Comparison of ENCODE assay signal across 21 mouse cellular contexts in the genomic region with DNA sequence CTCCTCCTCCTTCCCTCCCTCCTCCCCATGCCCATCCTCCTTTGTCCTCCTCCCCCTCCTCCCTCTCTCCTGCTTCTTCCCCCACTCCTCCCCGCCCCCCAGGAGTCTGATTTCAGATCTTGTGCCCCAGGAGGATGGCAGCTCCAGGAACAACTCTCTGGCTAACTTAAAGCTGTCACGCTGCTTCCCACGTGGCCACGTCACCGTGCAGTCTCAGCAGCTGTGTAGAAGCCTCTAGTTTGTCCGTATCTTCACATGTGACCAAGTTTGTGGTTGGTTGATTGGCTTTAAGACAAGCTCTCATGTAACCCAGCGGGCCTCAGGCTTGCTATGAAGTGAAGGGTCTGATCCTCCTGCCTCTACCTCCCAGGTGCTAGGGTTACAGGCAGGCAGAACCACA. TPM values are rescaled to one million over a fixed set of nuclear protein-coding genes. Genes with fewer than 3 reads are reported as not detected.
A peak's percentile ranks its signal among the peaks of the same experiment; 100 is the strongest.
DNase-seq lines count a peak whose midpoint lies in the region; ATAC-seq and TF ChIP-seq lines count a peak whose summit lies in the region.
"Had no signal": no experiment of that assay in that cellular context is flagged by ENCODE, and none has a peak within 500 bp of the region (broad histone marks: within the 10 kb centered on the region; RNA-seq: fewer than 3 reads in every experiment).

No protein-coding gene starts in this region.

- no peaks in the 10 kb centered on the region for H3K9me3 ChIP-seq in midbrain, embryonic 11.5 days (ENCODE audit: control insufficient read depth, low read length)
- no peaks in the 10 kb centered on the region for H3K9me3 ChIP-seq in midbrain, embryonic 15.5 days
- H3K9me3 ChIP-seq: hindbrain, embryonic 12.5 days; intestine, embryonic 15.5 days; liver, embryonic 12.5 days; lung, embryonic 15.5 days had no signal

- peak; percentile 67 for DNase-seq in midbrain, embryonic 11.5 days (ENCODE audit: low spot score, missing footprints)
- DNase-seq in ES-CJ7 (ENCODE audit: low read depth, low spot score) = peak; percentile 55
- DNase-seq in brain, adult 2 months (ENCODE audit: low read depth, low spot score) = peak; percentile 69
- DNase-seq in kidney, adult 9 months = no peak
- no peak for DNase-seq in heart, postnatal 10 days
- DNase-seq: adrenal gland, adult 8-10 months; heart, adult 18-20 months; thymus, adult 2 months had no signal

- H3K4me3 ChIP-seq in midbrain, embryonic 11.5 days (ENCODE audit: low read depth, low read length) = no peak overlapping the region
- H3K4me3 ChIP-seq in midbrain, embryonic 15.5 days = no peak overlapping the region
- H3K4me3 ChIP-seq in myocyte = no peak overlapping the region
- H3K4me3 ChIP-seq: hindbrain, embryonic 12.5 days; intestine, embryonic 15.5 days; liver, embryonic 12.5 days; lung, embryonic 15.5 days had no signal

- no peak for TF ChIP-seq POLR2A in myocyte (IDR thresholded peaks at IDR 0.05; ENCODE audit: insufficient read length, low read depth)

- no peak overlapping the region for H3ac ChIP-seq in myocyte (ENCODE audit: control insufficient read depth, insufficient read length)

- no peaks in the 10 kb centered on the region for H3K27me3 ChIP-seq in midbrain, embryonic 11.5 days (ENCODE audit: control insufficient read depth, insufficient read depth, low read length)
- H3K27me3 ChIP-seq in midbrain, embryonic 15.5 days (replicated peaks) = no peaks in the 10 kb centered on the region
- peaks cover 28% of the 10 kb centered on the region for H3K27me3 ChIP-seq in myocyte (ENCODE audit: control insufficient read depth, insufficient read depth, insufficient read length)
- H3K27me3 ChIP-seq: liver, embryonic 12.5 days; lung, embryonic 15.5 days had no signal

- no peaks in the 10 kb centered on the region for H3K4me1 ChIP-seq in midbrain, embryonic 11.5 days (ENCODE audit: control insufficient read depth, insufficient read depth, low read length)
- H3K4me1 ChIP-seq in midbrain, embryonic 15.5 days = no peaks in the 10 kb centered on the region
- H3K4me1 ChIP-seq: intestine, embryonic 15.5 days; liver, embryonic 12.5 days; lung, embryonic 15.5 days had no signal

- H3K27ac ChIP-seq in midbrain, embryonic 11.5 days (ENCODE audit: low read depth, low read length) = no peak overlapping the region
- no peak overlapping the region for H3K27ac ChIP-seq in midbrain, embryonic 15.5 days
- H3K27ac ChIP-seq: hindbrain, embryonic 12.5 days; intestine, embryonic 15.5 days; kidney, postnatal 0 days; liver, embryonic 12.5 days; lung, embryonic 15.5 days had no signal

- H3K9ac ChIP-seq in midbrain, embryonic 11.5 days (ENCODE audit: low read length) = no peak overlapping the region
- no peak overlapping the region for H3K9ac ChIP-seq in midbrain, embryonic 15.5 days
- H3K9ac ChIP-seq: hindbrain, embryonic 12.5 days; intestine, embryonic 15.5 days; liver, embryonic 12.5 days; lung, embryonic 15.5 days had no signal

- H3K79me2 ChIP-seq in myocyte (ENCODE audit: control insufficient read depth, insufficient read depth) = no peaks in the 10 kb centered on the region

- H3K36me3 ChIP-seq in midbrain, embryonic 11.5 days (ENCODE audit: control insufficient read depth, insufficient read depth, low read length) = no peaks in the 10 kb centered on the region
- H3K36me3 ChIP-seq in midbrain, embryonic 15.5 days (replicated peaks) = no peaks in the 10 kb centered on the region
- H3K36me3 ChIP-seq in myocyte (ENCODE audit: control insufficient read depth, insufficient read depth) = no peaks in the 10 kb centered on the region
- H3K36me3 ChIP-seq: hindbrain, embryonic 12.5 days; intestine, embryonic 15.5 days; liver, embryonic 12.5 days; lung, embryonic 15.5 days had no signal

- no peak for ATAC-seq in midbrain, embryonic 11.5 days (ENCODE audit: low FRiP score)
- ATAC-seq in midbrain, embryonic 15.5 days (replicated peaks) = no peak
- ATAC-seq: forebrain, embryonic 14.5 days; intestine, embryonic 15.5 days; liver, embryonic 12.5 days had no signal

- WGBS in midbrain, embryonic 11.5 days = 36% methylated on average over 7 of the region's 7 CpGs
- 32% methylated on average over 7 of the region's 7 CpGs for WGBS in midbrain, embryonic 15.5 days

- no peak overlapping the region for H3K4me2 ChIP-seq in midbrain, embryonic 11.5 days
- no peak overlapping the region for H3K4me2 ChIP-seq in midbrain, embryonic 15.5 days
- H3K4me2 ChIP-seq in myocyte (ENCODE audit: low read depth) = no peak overlapping the region
- H3K4me2 ChIP-seq: hindbrain, embryonic 12.5 days; intestine, embryonic 15.5 days; liver, embryonic 12.5 days; lung, embryonic 15.5 days had no signal

- intact Hi-C loops in heart, postnatal 10 days (cut with DNase I) = no loop called here

TF ChIP-seq in myocyte, 11 proteins besides CTCF, POLR2A, EP300 and RAD21:
- peak; percentile 53 for TF ChIP-seq USF1 (IDR thresholded peaks at IDR 0.05; ENCODE audit: low read depth)
- peak in 1 of 3 experiments; percentile 19 for TF ChIP-seq MYOD1 (IDR thresholded peaks at IDR 0.05; ENCODE audit: control insufficient read depth in 1 of 3, insufficient read length in 2 of 3, low read depth in 2 of 3)
- TF ChIP-seq CEBPB (IDR thresholded peaks at IDR 0.05; ENCODE audit: insufficient read depth, poor library complexity, severe bottlenecking) = no peak
- no peak for TF ChIP-seq TCF3 (IDR thresholded peaks at IDR 0.05; ENCODE audit: insufficient read length, low read depth)
TF ChIP-seq in myocyte: peak in this region for 2.

RNA-seq across cellular contexts. Expression of a gene that starts 7.2 kb away (rescaled TPM):
- not detected in 2 replicates for polyA plus RNA-seq in midbrain, embryonic 11.5 days (2014; fragmentation: Nextera tagmentation; extraction: Ambion mirVana)
- not detected in 2 replicates for polyA plus RNA-seq in midbrain, embryonic 15.5 days (2015; fragmentation: Nextera tagmentation; extraction: Ambion mirVana)
- not detected for polyA plus RNA-seq in myocyte (2012; fragmentation: generic; extraction: Trizol)
- not detected for total RNA-seq in heart, postnatal 10 days (2021)
- total RNA-seq: adrenal gland, adult 8-10 months; gastrocnemius, adult 8-10 months; heart, adult 18-20 months; layer of hippocampus, adult 8-10 months; left cerebral cortex, postnatal 25 days; neutrophil, adult 5-6 weeks had no signal
- polyA plus RNA-seq: forebrain, embryonic 14.5 days; heart, embryonic 16.5 days; hindbrain, embryonic 12.5 days; intestine, embryonic 15.5 days; kidney, postnatal 0 days; liver, embryonic 12.5 days; lung, embryonic 15.5 days had no signal

RNA-seq across cellular contexts. Expression of a gene that starts 46.2 kb away (rescaled TPM):
- polyA plus RNA-seq in midbrain, embryonic 11.5 days (2014; fragmentation: Nextera tagmentation; extraction: Ambion mirVana) = 0.33 and 0.60 TPM in 2 replicates
- polyA plus RNA-seq in midbrain, embryonic 15.5 days (2015; fragmentation: Nextera tagmentation; extraction: Ambion mirVana) = 7.5 and 8.6 TPM in 2 replicates
- polyA plus RNA-seq in myocyte (2012; fragmentation: generic; extraction: Trizol) = not detected
- total RNA-seq in heart, postnatal 10 days (2021) = not detected
- total RNA-seq: gastrocnemius, adult 8-10 months; heart, adult 18-20 months; neutrophil, adult 5-6 weeks had no signal
- polyA plus RNA-seq: heart, embryonic 16.5 days; liver, embryonic 12.5 days; lung, embryonic 15.5 days had no signal

RNA-seq across cellular contexts. Expression of a gene that starts 52.3 kb away (rescaled TPM):
- polyA plus RNA-seq in midbrain, embryonic 11.5 days (2014; fragmentation: Nextera tagmentation; extraction: Ambion mirVana) = 70.9 and 71.6 TPM in 2 replicates
- 1,028 and 1,112 TPM in 2 replicates for polyA plus RNA-seq in midbrain, embryonic 15.5 days (2015; fragmentation: Nextera tagmentation; extraction: Ambion mirVana)
- polyA plus RNA-seq in myocyte (2012; fragmentation: generic; extraction: Trizol) = 8.0 TPM
- 10 to 100 TPM; 40.7 to 52.8 TPM for total RNA-seq in heart, postnatal 10 days (2021)

Comparison
In these comparisons a context has a peak if more than half of its experiments do, and no peak if none do; other contexts are left out.
1. RNA of a gene that starts 52.3 kb away (polyA plus RNA-seq): 1,028 to 1,112 TPM in midbrain, embryonic 15.5 days; 70.9 to 71.6 TPM in midbrain, embryonic 11.5 days and 8.0 TPM in myocyte (single experiment); every median in the first group is over 10 times any median in the second.
2. DNase-seq: peak in midbrain, embryonic 11.5 days (single experiment), ES-CJ7 (single experiment) and brain, adult 2 months (single experiment); none in kidney, adult 9 months (single experiment) and heart, postnatal 10 days (0 of 2).